Mouse (Mus musculus) liver, adult 2 months (tissue): ENCODE measurements around the gene Tyro3. TPM values are rescaled to one million over a fixed set of nuclear protein-coding genes. Genes with fewer than 3 reads are reported as not detected.

Experiments
- DNase-seq: peaks from one replicate; pipeline ENCODE4 v3.0.0-alpha.2; 2011; ENCODE audit warnings: low read depth, low spot score; ENCODE audit errors: extremely low read depth
- H3K27ac ChIP-seq: fragments of 200-500 bp; replicated peaks from 2 replicates; pipeline ENCODE4 v1.5.1; 2012; ENCODE audit warnings: low read depth, mild to moderate bottlenecking, control low read depth, inconsistent platforms, low read length; ENCODE audit not compliant: insufficient read depth
- H3K27me3 ChIP-seq: fragments of 200-500 bp; 2 replicates; pipeline ENCODE4 v1.6.1; 2012; ENCODE audit warnings: mild to moderate bottlenecking, moderate library complexity, low read length, inconsistent platforms; ENCODE audit not compliant: control insufficient read depth, insufficient read depth
- H3K36me3 ChIP-seq: fragments of 200-500 bp; 2 replicates; pipeline ENCODE4 v1.6.1; 2012; ENCODE audit warnings: low read length, inconsistent platforms; ENCODE audit not compliant: control insufficient read depth, insufficient read depth
- H3K4me1 ChIP-seq: fragments of 200-500 bp; 2 replicates; pipeline ENCODE4 v1.6.1; 2011; ENCODE audit warnings: low read length; ENCODE audit not compliant: control insufficient read depth, insufficient read depth
- H3K4me3 ChIP-seq: fragments of 200-500 bp; 2 replicates; pipeline ENCODE4 v1.5.1; 2011; ENCODE audit warnings: low read depth, mild to moderate bottlenecking, control low read depth, low read length, moderate library complexity; ENCODE audit not compliant: insufficient read depth
- H3K79me2 ChIP-seq: fragments of 200-500 bp; 2 replicates; pipeline ENCODE4 v1.6.1; 2012; ENCODE audit warnings: inconsistent platforms, mild to moderate bottlenecking, low read length, moderate library complexity; ENCODE audit not compliant: control insufficient read depth, insufficient read depth
- H3K9ac ChIP-seq: fragments of 200-500 bp; 2 replicates; pipeline ENCODE4 v1.6.1; 2012; ENCODE audit warnings: low read depth, mild to moderate bottlenecking, control low read depth, inconsistent platforms, low read length
- CTCF ChIP-seq: fragments of 200-500 bp; IDR thresholded peaks from 2 replicates; pipeline ENCODE4 v1.5.1; 2011; ENCODE audit warnings: low read depth, low read length, control low read depth
- POLR2A ChIP-seq: fragments of 200-500 bp; IDR thresholded peaks from 2 replicates; pipeline ENCODE4 v1.6.1; 2011; ENCODE audit warnings: low read length, control low read depth; ENCODE audit not compliant: insufficient read depth; ENCODE audit errors: extremely low read depth
- WGBS: fragments of 180-500 bp; shearing (Covaris S2); methylation state at CpG from one replicate; pipeline ENCODE4 v1.1.7; 2018; 5-methylcytosine and 5-hydroxymethylcytosine counted together
- polyA plus RNA-seq: library from polyadenylated mRNA; depleted of rRNA; stranded (reverse); fragments of >200 nt; gene quantifications from 2 replicates; pipeline ENCODE4 v1.2.3, GENCODE M21; 2012; rRNA removed
- total RNA-seq: library from RNA; depleted of rRNA; stranded (reverse); fragments of >200 nt; gene quantifications from 2 replicates; pipeline ENCODE4 v1.2.3, GENCODE M21; 2014; rRNA removed

Gene Tyro3
- total and polyA plus RNA-seq, 2 experiments = 0.18 to 0.39 TPM

DNA sequence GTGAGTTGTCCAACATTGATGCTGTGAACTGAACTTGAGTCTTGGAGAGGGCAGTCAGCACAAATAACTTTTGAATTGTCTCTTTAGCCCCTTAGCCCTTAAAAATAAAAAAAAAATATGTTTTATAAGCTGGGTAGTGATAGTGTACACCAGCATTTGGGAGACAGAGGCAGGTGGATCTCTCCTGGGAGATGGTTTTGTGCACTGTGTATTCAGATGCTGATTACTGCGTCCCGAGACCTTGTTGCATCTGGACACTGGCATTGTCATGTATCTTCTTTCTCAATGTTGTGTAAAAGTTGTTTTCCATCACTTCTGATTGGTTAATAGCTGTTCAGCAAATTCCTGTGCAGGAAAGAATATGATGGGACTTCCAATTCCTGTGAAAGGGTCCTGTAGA, 59.8 kb downstream of the Tyro3 start:
- Histone ChIP-seq H3K27ac (no peak overlapping the region), H3K36me3 (no peaks in the 10 kb centered on the region), H3K9ac (no peak overlapping the region), H3K27me3 (no peaks in the 10 kb centered on the region), H3K79me2 (no peaks in the 10 kb centered on the region), H3K4me1 (no peaks in the 10 kb centered on the region), H3K4me3 (no peak overlapping the region)
- DNase-seq = no peak
- TF ChIP-seq CTCF (no peak), POLR2A (no peak)
- 92% methylated on average over 2 of the region's 2 CpGs for WGBS

- Histone ChIP-seq H3K36me3 (no peaks in the 10 kb centered on the region), H3K27ac (no peak overlapping the region), H3K79me2 (no peaks in the 10 kb centered on the region), H3K27me3 (no peaks in the 10 kb centered on the region), H3K9ac (no peak overlapping the region), H3K4me1 (no peaks in the 10 kb centered on the region), H3K4me3 (no peak overlapping the region)
- DNase-seq = no peak
- TF ChIP-seq POLR2A (no peak), CTCF (no peak)
- whole genome bisulfite sequencing = 63% methylated on average over 4 of the region's 4 CpGs
These were observed 67.0 kb downstream of the Tyro3 start for GRCm38 (mm10) chr2:119864484-119864883.

Other genes starting within 250 kb of the Tyro3 start
- gene Nusap1, start 179.4 kb upstream of the Tyro3 start, total RNA-seq = 0.46 and 1.4 TPM in 2 replicates
- 0.06 and 0.07 TPM in 2 replicates for gene Nusap1, start 179.4 kb upstream of the Tyro3 start, polyA plus RNA-seq
- 0.92 and 0.94 TPM in 2 replicates for gene Oip5, start 179.3 kb upstream of the Tyro3 start, total RNA-seq
- 0.37 and 0.69 TPM in 2 replicates for gene Oip5, start 179.3 kb upstream of the Tyro3 start, polyA plus RNA-seq
- gene Ndufaf1, start 134.9 kb upstream of the Tyro3 start, total RNA-seq = 28.0 and 36.2 TPM in 2 replicates
- 7.6 and 9.4 TPM in 2 replicates for gene Ndufaf1, start 134.9 kb upstream of the Tyro3 start, polyA plus RNA-seq
- 5.4 and 5.6 TPM in 2 replicates for gene Rtf1, start 122.7 kb upstream of the Tyro3 start, total RNA-seq
- gene Rtf1, start 122.7 kb upstream of the Tyro3 start, polyA plus RNA-seq = 4.4 and 5.2 TPM in 2 replicates
- 0.65 and 1.8 TPM in 2 replicates for gene Itpka, start 55.4 kb upstream of the Tyro3 start, total RNA-seq
- gene Itpka, start 55.4 kb upstream of the Tyro3 start, polyA plus RNA-seq = 1.7 and 3.6 TPM in 2 replicates
- 0.07 TPM in 1 of 2 replicates, not detected in the other for gene Ltk, start 37.3 kb upstream of the Tyro3 start, total RNA-seq
- gene Ltk, start 37.3 kb upstream of the Tyro3 start, polyA plus RNA-seq = 0.10 and 0.66 TPM in 2 replicates
- 2.4 and 3.3 TPM in 2 replicates for gene Rpap1, start 10.2 kb upstream of the Tyro3 start, total RNA-seq
- 6.2 and 10.5 TPM in 2 replicates for gene Rpap1, start 10.2 kb upstream of the Tyro3 start, polyA plus RNA-seq
- 22.0 and 30.4 TPM in 2 replicates for gene Mga, start 99.5 kb downstream of the Tyro3 start, total RNA-seq
- gene Mga, start 99.5 kb downstream of the Tyro3 start, polyA plus RNA-seq = 5.5 and 7.0 TPM in 2 replicates
- 2.9 and 3.3 TPM in 2 replicates for gene Mapkbp1, start 175.0 kb downstream of the Tyro3 start, total RNA-seq
- 2.2 and 4.6 TPM in 2 replicates for gene Mapkbp1, start 175.0 kb downstream of the Tyro3 start, polyA plus RNA-seq
- 1.7 and 2.8 TPM in 2 replicates for gene Jmjd7, start 229.8 kb downstream of the Tyro3 start, total RNA-seq
- gene Jmjd7, start 229.8 kb downstream of the Tyro3 start, polyA plus RNA-seq = 4.6 and 6.5 TPM in 2 replicates
- 0.13 and 1.5 TPM in 2 replicates for gene Gm28042, start 229.8 kb downstream of the Tyro3 start, total RNA-seq
- 0.91 and 1.8 TPM in 2 replicates for gene Gm28042, start 229.8 kb downstream of the Tyro3 start, polyA plus RNA-seq
- 0.37 and 1.7 TPM in 2 replicates for gene Pla2g4b, start 235.7 kb downstream of the Tyro3 start, total RNA-seq
- gene Pla2g4b, start 235.7 kb downstream of the Tyro3 start, polyA plus RNA-seq = 2.0 and 2.4 TPM in 2 replicates